ENCODE assay signal across 24 mouse cellular contexts in genomic region chr12:80594141-80594540, GRCm38 (mm10). TPM values are rescaled to one million over a fixed set of nuclear protein-coding genes. Genes with fewer than 3 reads are reported as not detected.
A peak's percentile ranks its signal among the peaks of the same experiment; 100 is the strongest.
DNase-seq lines count a peak whose midpoint lies in the region; ATAC-seq and TF ChIP-seq lines count a peak whose summit lies in the region.
"Had no signal": no experiment of that assay in that cellular context is flagged by ENCODE, and none has a peak within 500 bp of the region (broad histone marks: within the 10 kb centered on the region; RNA-seq: fewer than 3 reads in every experiment).

No protein-coding gene starts in this region.

- H3K4me2 ChIP-seq in liver, embryonic 16.5 days (ENCODE audit: low read depth, low read length) = no peak overlapping the region
- H3K4me2 ChIP-seq: hindbrain, embryonic 12.5 days; lung, embryonic 15.5 days; neural tube, embryonic 15.5 days had no signal

- peak overlapping the region; percentile 35 for H3K27ac ChIP-seq in MEL (ENCODE audit: control insufficient read depth, low read depth, low read length)
- H3K27ac ChIP-seq in liver, embryonic 16.5 days (ENCODE audit: low read length) = no peak overlapping the region
- H3K27ac ChIP-seq: hindbrain, embryonic 12.5 days; lung, embryonic 15.5 days; neural tube, embryonic 15.5 days had no signal

- TF ChIP-seq RAD21 in MEL (IDR thresholded peaks at IDR 0.05; ENCODE audit: low read depth, low read length) = no peak

- H3K4me1 ChIP-seq in lung, adult 2 months (ENCODE audit: control insufficient read depth, insufficient read depth, low read length) = 0 out of 2 replicates have a peak, but pooled peaks cover 2% of the 10 kb centered on the region
- peaks cover 19 to 35% of the 10 kb centered on the region in 2 experiments for H3K4me1 ChIP-seq in MEL (ENCODE audit: control insufficient read depth in 1 of 2, insufficient read depth in 2 of 2, low read length in 2 of 2)
- no peaks in the 10 kb centered on the region; the same call in 1 of the 2 replicates for H3K4me1 ChIP-seq in liver, embryonic 16.5 days (ENCODE audit: control insufficient read depth, low read depth, low read length)

- peak; percentile 41 for ATAC-seq in common myeloid progenitor, adult 5-6 weeks (replicated peaks; ENCODE audit: low read depth, poor library complexity, severe bottlenecking)
- ATAC-seq in liver, embryonic 16.5 days (ENCODE audit: low read depth) = peak; percentile 7; the same call in 1 of the 2 replicates
- ATAC-seq: CD4-positive, CD25-positive, alpha-beta regulatory T cell, adult 4 months; forebrain, embryonic 14.5 days; midbrain, embryonic 16.5 days had no signal

- peak; percentile 27 for DNase-seq in lung, postnatal 10 days
- DNase-seq in lung, adult 2 months = no peak
- peak; percentile 87 for DNase-seq in MEL (ENCODE audit: low read depth, low spot score)
- no peak for DNase-seq in cerebellum, postnatal 4 days (ENCODE audit: low spot score in 2 of 2)
- DNase-seq in kidney, postnatal 25 days = no peak
- DNase-seq in testis, postnatal 10 days (ENCODE audit: low spot score) = no peak
- DNase-seq: cerebellum, adult 2 months; cerebellum, postnatal 36 days; gastrocnemius, postnatal 10 days; heart, adult 11 months; kidney, adult 9 months; kidney, postnatal 36 days; retina, postnatal 1 day; thymus, adult 18-20 months; thymus, postnatal 4 days had no signal

- H3K9ac ChIP-seq in MEL (ENCODE audit: control insufficient read depth, low read depth, low read length, poor library complexity, severe bottlenecking) = peak overlapping the region; percentile 2; the same call in 1 of the 2 replicates
- no peak overlapping the region for H3K9ac ChIP-seq in liver, embryonic 16.5 days (ENCODE audit: low read depth, low read length)
- H3K9ac ChIP-seq: hindbrain, embryonic 12.5 days; lung, embryonic 15.5 days; neural tube, embryonic 15.5 days had no signal

- peaks cover 0 to 34% of the 10 kb centered on the region in 2 experiments; a peak in 2 of 4 replicates for H3K36me3 ChIP-seq in MEL (ENCODE audit: control insufficient read depth in 1 of 2, insufficient read depth in 2 of 2, low read length in 2 of 2)
- no peaks in the 10 kb centered on the region for H3K36me3 ChIP-seq in liver, embryonic 16.5 days (ENCODE audit: control insufficient read depth, insufficient read depth)
- H3K36me3 ChIP-seq: lung, embryonic 15.5 days had no signal

- TF ChIP-seq CTCF in lung, adult 2 months (IDR thresholded peaks at IDR 0.05; ENCODE audit: insufficient read depth, low read length) = no peak
- no peak for TF ChIP-seq CTCF in MEL (IDR thresholded peaks at IDR 0.05 in 2 of 3, conservative IDR thresholded peaks at IDR 0.05 in 1 of 3; ENCODE audit: control insufficient read depth in 1 of 3, insufficient read depth in 1 of 3, low read depth in 2 of 3, low read length in 3 of 3, poor library complexity in 1 of 3, severe bottlenecking in 1 of 3)

- no peaks in the 10 kb centered on the region for H3K27me3 ChIP-seq in MEL (ENCODE audit: control insufficient read depth in 1 of 2, insufficient read depth in 2 of 2, low read length in 2 of 2)
- no peaks in the 10 kb centered on the region for H3K27me3 ChIP-seq in liver, embryonic 16.5 days (ENCODE audit: control insufficient read depth, insufficient read depth, low read depth, low read length)
- H3K27me3 ChIP-seq: hindbrain, embryonic 12.5 days; lung, embryonic 15.5 days; neural tube, embryonic 15.5 days had no signal

- peak; percentile 36 to 44; a peak in 2 of 4 replicates for TF ChIP-seq EP300 in MEL (IDR thresholded peaks at IDR 0.05; ENCODE audit: low read depth in 1 of 2, low read length in 2 of 2)

- H3K9me3 ChIP-seq in MEL (replicated peaks; ENCODE audit: insufficient read depth, low read length) = no peaks in the 10 kb centered on the region
- no peaks in the 10 kb centered on the region for H3K9me3 ChIP-seq in liver, embryonic 16.5 days (replicated peaks; ENCODE audit: control insufficient read depth, low read length)
- H3K9me3 ChIP-seq: hindbrain, embryonic 12.5 days; lung, embryonic 15.5 days; neural tube, embryonic 15.5 days had no signal

- H3K4me3 ChIP-seq in lung, adult 2 months (replicated peaks; ENCODE audit: extremely low read depth, low read depth, low read length) = no peak overlapping the region
- H3K4me3 ChIP-seq in MEL (ENCODE audit: control insufficient read depth in 1 of 2, insufficient read depth in 1 of 2, low read depth in 2 of 2, low read length in 2 of 2) = no peak overlapping the region; a peak in 1 of 4 replicates
- no peak overlapping the region for H3K4me3 ChIP-seq in liver, embryonic 16.5 days (ENCODE audit: low read depth, low read length)
- H3K4me3 ChIP-seq: erythroblast, embryonic 14.5 days; hindbrain, embryonic 12.5 days; lung, embryonic 15.5 days; neural tube, embryonic 15.5 days had no signal

- WGBS in lung, adult 2 months = 75% methylated on average over 4 of the region's 4 CpGs
- 30% methylated on average over 4 of the region's 4 CpGs for WGBS in liver, embryonic 16.5 days (ENCODE audit: insufficient replicate concordance)

- H3K79me2 ChIP-seq in MEL (ENCODE audit: control insufficient read depth, insufficient read depth, low read length, poor library complexity) = no peaks in the 10 kb centered on the region

- TF ChIP-seq POLR2A in lung, adult 2 months (IDR thresholded peaks at IDR 0.05; ENCODE audit: borderline replicate concordance, extremely low read depth, low read depth, low read length) = no peak
- TF ChIP-seq POLR2A in MEL (IDR thresholded peaks at IDR 0.05; ENCODE audit: control insufficient read depth in 1 of 2, insufficient read depth in 1 of 2, low read depth in 1 of 2, low read length in 2 of 2, poor library complexity in 1 of 2) = no peak

TF ChIP-seq in MEL, 35 proteins besides CTCF, POLR2A, EP300 and RAD21:
- TF ChIP-seq TBP (IDR thresholded peaks at IDR 0.05; ENCODE audit: low read depth, low read length) (peak; percentile 11; the same call in 1 of the 2 replicates), ELF1 (IDR thresholded peaks at IDR 0.05; ENCODE audit: low read depth, low read length) (peak; percentile 76; the same call in 1 of the 2 replicates), SIN3A (IDR thresholded peaks at IDR 0.05; ENCODE audit: low read length) (peak; percentile 55; the same call in 1 of the 2 replicates), GATA1 (IDR thresholded peaks at IDR 0.05; ENCODE audit: low read depth, low read length) (peak; percentile 41; the same call in 1 of the 2 replicates), TCF12 (IDR thresholded peaks at IDR 0.05; ENCODE audit: low read depth, low read length) (peak; percentile 47; the same call in 1 of the 2 replicates), ETS1 (IDR thresholded peaks at IDR 0.05; ENCODE audit: low read depth, low read length) (peak; percentile 48; the same call in 1 of the 2 replicates), TAL1 (IDR thresholded peaks at IDR 0.05; ENCODE audit: low read length) (no peak), MXI1 (IDR thresholded peaks at IDR 0.05; ENCODE audit: low read depth, low read length) (peak; percentile 59), NELFE (IDR thresholded peaks at IDR 0.05; ENCODE audit: low read depth, low read length) (no peak), MAZ (IDR thresholded peaks at IDR 0.05; ENCODE audit: low read depth, low read length) (peak; percentile 84; the same call in 1 of the 2 replicates), ZMIZ1 (IDR thresholded peaks at IDR 0.05; ENCODE audit: low read depth, low read length) (no peak), USF2 (IDR thresholded peaks at IDR 0.05; ENCODE audit: borderline replicate concordance in 1 of 2, insufficient read depth in 1 of 2, low read depth in 1 of 2, low read length in 2 of 2) (peak in 1 of 2 experiments; percentile 52; a peak in 1 of 4 replicates), BHLHE40 (IDR thresholded peaks at IDR 0.05; ENCODE audit: borderline replicate concordance, low read depth, low read length) (no peak), JUND (IDR thresholded peaks at IDR 0.05; ENCODE audit: low read depth, low read length) (no peak), USF1 (IDR thresholded peaks at IDR 0.05; ENCODE audit: low read depth, low read length) (peak; percentile 91), MAX (IDR thresholded peaks at IDR 0.05; ENCODE audit: low read length) (0 out of 2 replicates have a peak, but pooled peaks have one; percentile 28), RCOR1 (IDR thresholded peaks at IDR 0.05; ENCODE audit: low read depth, low read length) (peak; percentile 21; the same call in 1 of the 2 replicates)

RNA-seq across cellular contexts. Expression of gene Slc39a9, which starts 49.5 kb away (rescaled TPM):
- 49.8 and 63.9 TPM in 2 replicates for polyA plus RNA-seq in lung, adult 2 months (2012; rRNA removed)
- total RNA-seq in MEL (2012; rRNA removed) = 12.3 and 13.1 TPM in 2 replicates
- polyA plus RNA-seq in MEL (2012; ENCODE audit: insufficient read depth in 1 of 2, insufficient read length in 2 of 2, low read depth in 1 of 2, low replicate concordance in 2 of 2, missing spikeins in 1 of 2) = 10 to 100 TPM in 1 of 2 experiments, not detected in 1; 34.4 TPM
- total RNA-seq in common myeloid progenitor, adult 5-6 weeks (2017) = 14.1 and 16.4 TPM in 2 replicates
- polyA plus RNA-seq in liver, embryonic 16.5 days (2015; fragmentation: Nextera tagmentation; extraction: Ambion mirVana) = 12.4 and 14.6 TPM in 2 replicates

RNA-seq across cellular contexts. Expression of gene Erh, which starts 50.0 kb away (rescaled TPM):
- polyA plus RNA-seq in lung, adult 2 months (2012; rRNA removed) = 15.2 and 20.7 TPM in 2 replicates
- total RNA-seq in MEL (2012; rRNA removed) = 343 and 401 TPM in 2 replicates
- polyA plus RNA-seq in MEL (2012; ENCODE audit: insufficient read depth in 1 of 2, insufficient read length in 2 of 2, low read depth in 1 of 2, low replicate concordance in 2 of 2, missing spikeins in 1 of 2) = 100 to 1,000 TPM in 1 of 2 experiments, not detected in 1; 299 TPM
- total RNA-seq in common myeloid progenitor, adult 5-6 weeks (2017) = 115 and 128 TPM in 2 replicates
- polyA plus RNA-seq in liver, embryonic 16.5 days (2015; fragmentation: Nextera tagmentation; extraction: Ambion mirVana) = 88.5 and 101 TPM in 2 replicates

Comparison
In these comparisons a context has a peak if more than half of its experiments do, and no peak if none do; other contexts are left out.
1. DNase-seq: peak in lung, postnatal 10 days (single experiment) and MEL (single experiment); none in lung, adult 2 months (single experiment), cerebellum, postnatal 4 days (0 of 2), kidney, postnatal 25 days (0 of 2) and testis, postnatal 10 days (single experiment).